In the genomic region with DNA sequence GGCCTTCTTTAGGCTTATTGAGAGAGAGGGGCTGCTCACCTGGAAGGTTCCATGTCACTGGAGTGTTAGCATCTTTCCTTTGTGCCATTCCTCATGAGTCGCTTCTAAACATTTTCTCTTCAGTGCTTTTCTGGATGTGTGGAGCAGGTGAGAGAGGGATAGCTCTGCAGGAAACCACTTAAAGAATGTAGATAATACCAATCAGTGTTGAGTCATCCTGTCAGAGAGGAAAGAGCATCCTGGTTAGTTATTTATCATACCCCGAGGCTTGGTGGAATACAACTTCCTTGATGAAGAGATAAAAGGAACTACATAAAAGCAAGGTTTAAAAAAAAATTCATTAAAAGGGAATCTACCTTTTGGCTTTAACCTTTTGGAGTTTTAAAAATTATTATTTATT, we compare ENCODE assay signal across 26 mouse cellular contexts.
DNase-seq lines count a peak whose midpoint lies in the region; ATAC-seq and TF ChIP-seq lines count a peak whose summit lies in the region.
"Had no signal": no experiment of that assay in that cellular context is flagged by ENCODE, and none has a peak within 500 bp of the region (broad histone marks: within the 10 kb centered on the region; RNA-seq: fewer than 3 reads in every experiment).

No protein-coding gene starts in this region.

- H3K4me2 ChIP-seq in midbrain, embryonic 14.5 days (ENCODE audit: low read length): no peak overlapping the region
- H3K4me2 ChIP-seq in midbrain, postnatal 0 days (ENCODE audit: low read depth, low read length, poor library complexity, severe bottlenecking): no peak overlapping the region
- H3K4me2 ChIP-seq in midbrain, embryonic 16.5 days (ENCODE audit: low read length): no peak overlapping the region
- H3K4me2 ChIP-seq in stomach, postnatal 0 days (replicated peaks; ENCODE audit: low read depth): no peak overlapping the region
- H3K4me2 ChIP-seq: embryonic facial prominence, embryonic 13.5 days; forebrain, embryonic 12.5 days; forebrain, embryonic 15.5 days; heart, embryonic 13.5 days; hindbrain, embryonic 12.5 days; hindbrain, embryonic 15.5 days had no signal

- no peak overlapping the region for H3K27ac ChIP-seq in heart, embryonic 10.5 days
- peak overlapping the region; percentile 49 for H3K27ac ChIP-seq in midbrain, embryonic 14.5 days (replicated peaks; ENCODE audit: low read depth, low read length)
- no peak overlapping the region for H3K27ac ChIP-seq in midbrain, postnatal 0 days (ENCODE audit: low read depth, low read length)
- H3K27ac ChIP-seq in midbrain, embryonic 16.5 days (ENCODE audit: low read length): peak overlapping the region; percentile 31; the same call in 1 of the 2 replicates
- no peak overlapping the region for H3K27ac ChIP-seq in stomach, postnatal 0 days (replicated peaks)
- H3K27ac ChIP-seq: embryonic facial prominence, embryonic 10.5 days; embryonic facial prominence, embryonic 13.5 days; forebrain, embryonic 12.5 days; forebrain, embryonic 15.5 days; heart, embryonic 13.5 days; hindbrain, embryonic 12.5 days; hindbrain, embryonic 15.5 days had no signal

- no peak for TF ChIP-seq EP300 in stomach, postnatal 0 days (optimal IDR thresholded peaks at IDR 0.05)

- no peak overlapping the region for H3K4me3 ChIP-seq in heart, embryonic 10.5 days
- H3K4me3 ChIP-seq in midbrain, embryonic 14.5 days (replicated peaks; ENCODE audit: low read depth, low read length): no peak overlapping the region
- no peak overlapping the region for H3K4me3 ChIP-seq in midbrain, postnatal 0 days (ENCODE audit: low read depth, low read length)
- H3K4me3 ChIP-seq in midbrain, embryonic 16.5 days (ENCODE audit: low read depth, low read length): no peak overlapping the region
- no peak overlapping the region for H3K4me3 ChIP-seq in stomach, postnatal 0 days (ENCODE audit: low read depth, low read length)
- H3K4me3 ChIP-seq: embryonic facial prominence, embryonic 10.5 days; embryonic facial prominence, embryonic 13.5 days; erythroblast, embryonic 14.5 days; forebrain, embryonic 12.5 days; forebrain, embryonic 15.5 days; heart, embryonic 13.5 days; hindbrain, embryonic 12.5 days; hindbrain, embryonic 15.5 days had no signal

- TF ChIP-seq CTCF in midbrain, postnatal 0 days (IDR thresholded peaks at IDR 0.05): no peak
- no peak for TF ChIP-seq CTCF in stomach, postnatal 0 days (IDR thresholded peaks at IDR 0.05; ENCODE audit: low read depth)

- no peak overlapping the region for H3K9ac ChIP-seq in midbrain, embryonic 14.5 days (replicated peaks; ENCODE audit: low read length)
- H3K9ac ChIP-seq in midbrain, postnatal 0 days (replicated peaks; ENCODE audit: low read length, poor library complexity, severe bottlenecking): no peak overlapping the region
- no peak overlapping the region for H3K9ac ChIP-seq in midbrain, embryonic 16.5 days (ENCODE audit: low read depth, low read length)
- no peak overlapping the region for H3K9ac ChIP-seq in stomach, postnatal 0 days (ENCODE audit: low read length)
- H3K9ac ChIP-seq: embryonic facial prominence, embryonic 13.5 days; forebrain, embryonic 12.5 days; forebrain, embryonic 15.5 days; heart, embryonic 13.5 days; hindbrain, embryonic 12.5 days; hindbrain, embryonic 15.5 days had no signal

- no peaks in the 10 kb centered on the region for H3K36me3 ChIP-seq in heart, embryonic 10.5 days
- no peaks in the 10 kb centered on the region for H3K36me3 ChIP-seq in midbrain, embryonic 14.5 days (ENCODE audit: control insufficient read depth, insufficient read depth, low read length)
- no peaks in the 10 kb centered on the region for H3K36me3 ChIP-seq in midbrain, postnatal 0 days (ENCODE audit: insufficient read depth, low read length)
- no peaks in the 10 kb centered on the region for H3K36me3 ChIP-seq in midbrain, embryonic 16.5 days (ENCODE audit: control insufficient read depth, insufficient read depth, low read length)
- H3K36me3 ChIP-seq in stomach, postnatal 0 days (ENCODE audit: control insufficient read depth, insufficient read depth, low read length): no peaks in the 10 kb centered on the region
- H3K36me3 ChIP-seq: embryonic facial prominence, embryonic 10.5 days; embryonic facial prominence, embryonic 13.5 days; forebrain, embryonic 12.5 days; forebrain, embryonic 15.5 days; G1E; heart, embryonic 13.5 days; hindbrain, embryonic 12.5 days; hindbrain, embryonic 15.5 days had no signal

- WGBS in heart, embryonic 10.5 days: 44% methylated on average over 2 of the region's 2 CpGs
- 73% methylated on average over 2 of the region's 2 CpGs for WGBS in midbrain, embryonic 14.5 days
- WGBS in midbrain, postnatal 0 days: 64% methylated on average over 2 of the region's 2 CpGs
- WGBS in midbrain, embryonic 16.5 days: 70% methylated on average over 2 of the region's 2 CpGs
- 48% methylated on average over 2 of the region's 2 CpGs for WGBS in stomach, postnatal 0 days

- ATAC-seq in midbrain, embryonic 14.5 days (ENCODE audit: low FRiP score, low TSS enrichment): no peak
- no peak for ATAC-seq in midbrain, postnatal 0 days (ENCODE audit: low FRiP score)
- no peak for ATAC-seq in midbrain, embryonic 16.5 days
- no peak for ATAC-seq in stomach, postnatal 0 days (ENCODE audit: low FRiP score, low TSS enrichment)
- ATAC-seq: activated CD4-positive, CD25-positive, alpha-beta regulatory T cell, adult 4 months; forebrain, embryonic 15.5 days had no signal

- no peaks in the 10 kb centered on the region for H3K9me3 ChIP-seq in heart, embryonic 10.5 days
- H3K9me3 ChIP-seq in midbrain, embryonic 14.5 days (ENCODE audit: control insufficient read depth, low read length): no peaks in the 10 kb centered on the region
- H3K9me3 ChIP-seq in midbrain, postnatal 0 days (ENCODE audit: low read length): no peaks in the 10 kb centered on the region
- no peaks in the 10 kb centered on the region for H3K9me3 ChIP-seq in midbrain, embryonic 16.5 days (replicated peaks; ENCODE audit: control insufficient read depth, low read length, poor library complexity, severe bottlenecking)
- H3K9me3 ChIP-seq in stomach, postnatal 0 days (ENCODE audit: control insufficient read depth, low read length): no peaks in the 10 kb centered on the region
- H3K9me3 ChIP-seq: embryonic facial prominence, embryonic 10.5 days; embryonic facial prominence, embryonic 13.5 days; forebrain, embryonic 12.5 days; forebrain, embryonic 15.5 days; heart, embryonic 13.5 days; hindbrain, embryonic 12.5 days; hindbrain, embryonic 15.5 days had no signal

- peak; percentile 16 for DNase-seq in heart, embryonic 10.5 days (ENCODE audit: low spot score)
- no peak for DNase-seq in heart, postnatal 10 days
- no peak for DNase-seq in midbrain, embryonic 14.5 days
- no peak for DNase-seq in midbrain, postnatal 0 days (ENCODE audit: low spot score)
- no peak for DNase-seq in stomach, postnatal 0 days (ENCODE audit: low spot score)
- DNase-seq: adrenal gland, adult 8-10 months; adrenal gland, postnatal 25 days; cerebellum, adult 11-12 months; cerebellum, adult 8-10 months; cerebellum, postnatal 10 days; cerebellum, postnatal 36 days; embryo, embryonic 11 days; gastrocnemius, postnatal 25 days; heart, adult 18-20 months had no signal

- intact Hi-C loops in heart, postnatal 10 days (cut with DNase I): no loop called here

- H3K27me3 ChIP-seq in heart, embryonic 10.5 days (ENCODE audit: insufficient read depth, poor library complexity, severe bottlenecking): no peaks in the 10 kb centered on the region
- no peaks in the 10 kb centered on the region for H3K27me3 ChIP-seq in midbrain, embryonic 14.5 days (ENCODE audit: control insufficient read depth, insufficient read depth, low read length)
- no peaks in the 10 kb centered on the region for H3K27me3 ChIP-seq in midbrain, postnatal 0 days (ENCODE audit: insufficient read depth, low read length)
- no peaks in the 10 kb centered on the region for H3K27me3 ChIP-seq in midbrain, embryonic 16.5 days (ENCODE audit: control insufficient read depth, insufficient read depth, low read depth, low read length)
- H3K27me3 ChIP-seq in stomach, postnatal 0 days (ENCODE audit: control insufficient read depth, insufficient read depth, low read length): no peaks in the 10 kb centered on the region
- H3K27me3 ChIP-seq: CH12.LX; embryonic facial prominence, embryonic 13.5 days; forebrain, embryonic 12.5 days; forebrain, embryonic 15.5 days; heart, embryonic 13.5 days; hindbrain, embryonic 12.5 days; hindbrain, embryonic 15.5 days had no signal

- peaks cover 22% of the 10 kb centered on the region for H3K4me1 ChIP-seq in heart, embryonic 10.5 days
- H3K4me1 ChIP-seq in midbrain, embryonic 14.5 days (ENCODE audit: control insufficient read depth, insufficient read depth, low read length): 0 out of 2 replicates have a peak, but pooled peaks cover 5% of the 10 kb centered on the region
- H3K4me1 ChIP-seq in midbrain, postnatal 0 days (ENCODE audit: insufficient read depth, low read length): no peaks in the 10 kb centered on the region
- H3K4me1 ChIP-seq in midbrain, embryonic 16.5 days (ENCODE audit: control insufficient read depth, insufficient read depth, low read length): peaks cover 6% of the 10 kb centered on the region; the same call in 1 of the 2 replicates
- H3K4me1 ChIP-seq in stomach, postnatal 0 days (replicated peaks; ENCODE audit: control insufficient read depth, insufficient read depth): no peaks in the 10 kb centered on the region
- H3K4me1 ChIP-seq: forebrain, embryonic 15.5 days; hindbrain, embryonic 15.5 days had no signal

Comparison
In these comparisons a context has a peak if more than half of its experiments do, and no peak if none do; other contexts are left out.
1. H3K27ac ChIP-seq: peak in midbrain, embryonic 14.5 days (single experiment) and midbrain, embryonic 16.5 days (single experiment); none in heart, embryonic 10.5 days (single experiment), midbrain, postnatal 0 days (single experiment) and stomach, postnatal 0 days (single experiment).